Mouse (Mus musculus) liver, embryonic 14.5 days (tissue): Measurements from ENCODE around the gene Ppp3r2. TPM values are rescaled to one million over a fixed set of nuclear protein-coding genes. Genes with fewer than 3 reads are reported as not detected.

Source experiments
- ATAC-seq: fragments of 200-750 bp; cut with Nextera tagmentation; 2 replicates; pipeline ENCODE4 v1.8.0; 2017; ENCODE audit warnings: moderate number of reproducible peaks, mild to moderate bottlenecking, moderate library complexity; ENCODE audit not compliant: insufficient read depth
- DNase-seq, 3 experiments: peaks; one replicate each; pipeline ENCODE4 v3.0.0-alpha.2; 2012 to 2013; ENCODE audit warnings: low read depth in 3 of 3, low spot score in 3 of 3
- H3K27ac ChIP-seq: fragments of 300-500 bp; sonication (generic); 2 replicates; pipeline ENCODE4 v1.5.1; 2014; ENCODE audit warnings: moderate library complexity, mild to moderate bottlenecking, control low read depth, inconsistent platforms
- H3K27me3 ChIP-seq: fragments of 300-500 bp; sonication (generic); 2 replicates; pipeline ENCODE4 v1.6.1; 2014; ENCODE audit warnings: mild to moderate bottlenecking, low read length, moderate library complexity; ENCODE audit not compliant: control insufficient read depth, insufficient read depth
- H3K36me3 ChIP-seq: fragments of 300-500 bp; sonication (generic); replicated peaks from 2 replicates; pipeline ENCODE4 v1.6.1; 2014; ENCODE audit warnings: low read depth; ENCODE audit not compliant: control insufficient read depth, insufficient read depth
- H3K4me1 ChIP-seq, 2 experiments: fragments of 200-500 bp in 1 of 2; fragments of 300-500 bp in 1 of 2; sonication (generic) in 1 of 2; replicated peaks; 2 replicates each; pipeline ENCODE4 v1.6.1; 2012 to 2014; ENCODE audit warnings: antibody characterized with exemption in 1 of 2, inconsistent platforms in 1 of 2, low read length in 1 of 2; ENCODE audit not compliant: control insufficient read depth in 2 of 2, insufficient read depth in 2 of 2
- H3K4me2 ChIP-seq: fragments of 300-500 bp; sonication (generic); 2 replicates; pipeline ENCODE4 v1.6.1; 2014; ENCODE audit warnings: low read depth, mild to moderate bottlenecking, control low read depth, moderate library complexity
- H3K4me3 ChIP-seq, 2 experiments: fragments of 200-500 bp in 1 of 2; fragments of 300-500 bp in 1 of 2; sonication (generic) in 1 of 2; 2 replicates each; pipeline ENCODE4 v1.5.1; 2012 to 2014; ENCODE audit warnings: low read depth in 2 of 2, low read length in 2 of 2, mild to moderate bottlenecking in 2 of 2, control low read depth in 1 of 2, inconsistent platforms in 1 of 2, moderate library complexity in 1 of 2; ENCODE audit not compliant: insufficient read depth in 1 of 2
- H3K9ac ChIP-seq: fragments of 300-500 bp; sonication (generic); replicated peaks from 2 replicates; pipeline ENCODE4 v1.6.1; 2014; ENCODE audit warnings: mild to moderate bottlenecking, control low read depth, moderate library complexity
- H3K9me3 ChIP-seq: fragments of 300-500 bp; sonication (generic); 2 replicates; pipeline ENCODE4 v1.6.1; 2016; ENCODE audit warnings: low read length, mixed read lengths; ENCODE audit not compliant: control insufficient read depth
- CTCF ChIP-seq: IDR thresholded peaks from 2 replicates; pipeline ENCODE4 v1.5.1; 2016; ENCODE audit warnings: antibody characterized with exemption, low read depth, control low read depth
- EP300 ChIP-seq: IDR thresholded peaks from 2 replicates; pipeline ENCODE4 v1.6.1; 2016; ENCODE audit warnings: antibody characterized with exemption, low read depth
- WGBS: fragments of 180-500 bp; shearing (Covaris S2); extraction: QIAGEN DNeasy Blood & Tissue Kit; methylation state at CpG from one replicate; pipeline ENCODE4 v1.1.7; 2014; ENCODE audit not compliant: insufficient replicate concordance; 5-methylcytosine and 5-hydroxymethylcytosine counted together
- polyA plus RNA-seq, 2 experiments: library from polyadenylated mRNA; depleted of rRNA in 1 of 2; stranded (reverse) in 1 of 2; unstranded in 1 of 2; fragments of >200 nt; fragmentation: Nextera tagmentation in 1 of 2; extraction: Ambion mirVana in 1 of 2; gene quantifications; 2 replicates each; pipeline versions ENCODE4 v1.2.1 to v1.2.3; 2012 to 2014

Ppp3r2 gene
- polyA plus RNA-seq, 2 experiments, result not detected

- Histone ChIP-seq H3K9me3 (no peaks in the 10 kb centered on the region), H3K4me1 (peaks cover under 1 to 7% of the 10 kb centered on the region in 2 experiments; a peak in 3 of 4 replicates), H3K4me3 (peak within 1 kb of the TSS; percentile 75 to 77), H3K27ac (peak within 1 kb of the TSS; percentile 40), H3K4me2 (peak within 1 kb of the TSS; percentile 84), H3K36me3 (peaks cover 8% of the 10 kb centered on the region), H3K9ac (peak within 1 kb of the TSS; percentile 72), H3K27me3 (no peaks in the 10 kb centered on the region)
- TF ChIP-seq EP300 (no peak), CTCF (no peak)
- peak; percentile 95 for ATAC-seq
- 3% methylated on average over 37 of the region's 37 CpGs for WGBS
- peak; percentile 88 to 92 (median 89) for DNase-seq
These were observed 50.3 kb downstream of the Ppp3r2 start, which contains the start of gene Rnf20 for GRCm38 (mm10) chr4:49631319-49632138. TSS of gene Rnf20 (plus strand) at chr4:49632006.

GRCm38 (mm10) chr4:49628941-49629340 lies 52.9 kb downstream of the Ppp3r2 start:
- H3K4me1 ChIP-seq, result peaks cover 4 to 7% of the 10 kb centered on the region in 2 experiments; a peak in 3 of 4 replicates
- WGBS, result 69% methylated on average over 5 of the region's 5 CpGs

More at GRCm38 (mm10) chr4:49628941-49629340, 52.9 kb downstream of the Ppp3r2 start:
- DNase-seq, result no peak
- no peak for TF ChIP-seq EP300
- TF ChIP-seq CTCF, result no peak
- Histone ChIP-seq H3K27ac (no peak overlapping the region), H3K4me2 (no peak overlapping the region), H3K27me3 (no peaks in the 10 kb centered on the region), H3K36me3 (no peaks in the 10 kb centered on the region), H3K9me3 (no peaks in the 10 kb centered on the region), H3K9ac (no peak overlapping the region), H3K4me3 (no peak overlapping the region)
- ATAC-seq, result no peak

Other genes with a start within 250 kb of the Ppp3r2 start
- 0.73 and 1.2 TPM in 2 replicates for gene Acnat1, start 208.1 kb downstream of the Ppp3r2 start, polyA plus RNA-seq (2012; rRNA removed)
- gene Acnat1, start 208.1 kb downstream of the Ppp3r2 start, polyA plus RNA-seq (2014; fragmentation: Nextera tagmentation; extraction: Ambion mirVana), result 0.11 and 0.61 TPM in 2 replicates
- 0.39 and 0.47 TPM in 2 replicates for gene Baat, start 175.5 kb downstream of the Ppp3r2 start, polyA plus RNA-seq (2012; rRNA removed)
- gene Baat, start 175.5 kb downstream of the Ppp3r2 start, polyA plus RNA-seq (2014; fragmentation: Nextera tagmentation; extraction: Ambion mirVana), result 0.86 and 1.0 TPM in 2 replicates
- gene Mrpl50, start 160.9 kb downstream of the Ppp3r2 start, polyA plus RNA-seq (2012; rRNA removed), result 11.7 and 16.6 TPM in 2 replicates
- 55.7 TPM in 2 replicates for gene Mrpl50, start 160.9 kb downstream of the Ppp3r2 start, polyA plus RNA-seq (2014; fragmentation: Nextera tagmentation; extraction: Ambion mirVana)
- gene Zfp189, start 160.8 kb downstream of the Ppp3r2 start, polyA plus RNA-seq (2012; rRNA removed), result 0.88 and 1.5 TPM in 2 replicates
- 2.6 and 3.5 TPM in 2 replicates for gene Zfp189, start 160.8 kb downstream of the Ppp3r2 start, polyA plus RNA-seq (2014; fragmentation: Nextera tagmentation; extraction: Ambion mirVana)
- 88.5 and 103 TPM in 2 replicates for gene Aldob, start 132.5 kb downstream of the Ppp3r2 start, polyA plus RNA-seq (2012; rRNA removed)
- 240 and 257 TPM in 2 replicates for gene Aldob, start 132.5 kb downstream of the Ppp3r2 start, polyA plus RNA-seq (2014; fragmentation: Nextera tagmentation; extraction: Ambion mirVana)
- gene Tmem246, start 84.1 kb downstream of the Ppp3r2 start, polyA plus RNA-seq (2012; rRNA removed), result 4.8 and 5.8 TPM in 2 replicates
- gene Tmem246, start 84.1 kb downstream of the Ppp3r2 start, polyA plus RNA-seq (2014; fragmentation: Nextera tagmentation; extraction: Ambion mirVana), result 6.7 and 9.0 TPM in 2 replicates
- gene Rnf20, start 50.0 kb downstream of the Ppp3r2 start, polyA plus RNA-seq (2012; rRNA removed), result 8.2 and 14.5 TPM in 2 replicates
- 15.7 and 18.3 TPM in 2 replicates for gene Rnf20, start 50.0 kb downstream of the Ppp3r2 start, polyA plus RNA-seq (2014; fragmentation: Nextera tagmentation; extraction: Ambion mirVana)
- 0.02 TPM in 2 replicates for gene Grin3a, start 163.7 kb upstream of the Ppp3r2 start, polyA plus RNA-seq (2012; rRNA removed)
- gene Grin3a, start 163.7 kb upstream of the Ppp3r2 start, polyA plus RNA-seq (2014; fragmentation: Nextera tagmentation; extraction: Ambion mirVana), result 0.03 TPM in 1 of 2 replicates, not detected in the other